Mouse (Mus musculus) adipocyte (in vitro differentiated cells): ENCODE data around the gene Cenpm.
"Not testable (repeated sequence)": the region's sequence is repeated elsewhere in the genome, so short reads cannot be mapped to it uniquely, and the experiment has no call there.

ENCODE experiments used
- DNase-seq: peaks from one replicate; pipeline ENCODE4 v3.0.0-alpha.2; 2016; ENCODE audit warnings: low spot score

The Cenpm gene

DNA sequence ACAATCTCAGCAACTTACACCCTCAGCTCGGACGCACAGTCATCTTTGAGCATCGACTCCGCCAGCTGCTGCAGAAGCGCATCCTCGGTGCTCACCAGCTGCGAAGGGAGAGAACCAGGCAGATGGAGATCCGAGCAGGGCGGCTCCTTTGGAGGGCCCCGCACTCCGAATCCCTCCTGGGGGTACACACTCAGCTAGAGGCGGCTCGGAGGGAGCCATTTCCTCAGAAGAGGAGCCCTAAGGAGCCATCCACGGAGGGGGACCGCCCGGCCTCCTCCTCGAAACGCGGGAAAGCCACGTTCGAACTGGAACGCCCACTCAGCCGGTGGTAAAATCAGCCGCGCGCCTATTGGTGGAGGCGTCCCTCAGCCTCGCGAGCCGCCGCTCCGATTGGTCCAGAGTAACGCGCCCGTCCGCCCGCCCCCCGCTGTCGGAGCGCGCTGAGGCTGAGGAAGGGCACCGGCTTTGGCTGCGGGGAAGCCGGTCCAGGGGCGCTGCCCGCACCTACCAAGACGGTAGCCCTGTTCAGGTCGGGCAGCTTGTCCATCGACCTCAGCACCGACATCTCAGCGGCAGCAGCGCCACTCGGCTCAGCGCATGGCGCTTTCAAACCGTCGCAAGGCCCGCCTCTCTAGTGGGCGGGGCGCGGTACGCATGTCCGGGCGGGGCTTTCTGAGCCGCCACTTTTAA, at the start of gene Cenpm:
Gene Cenpm (minus strand): TSS at position 634 of the 690 bp plus-strand sequence.
- DNase-seq = peak; percentile 84

DNA sequence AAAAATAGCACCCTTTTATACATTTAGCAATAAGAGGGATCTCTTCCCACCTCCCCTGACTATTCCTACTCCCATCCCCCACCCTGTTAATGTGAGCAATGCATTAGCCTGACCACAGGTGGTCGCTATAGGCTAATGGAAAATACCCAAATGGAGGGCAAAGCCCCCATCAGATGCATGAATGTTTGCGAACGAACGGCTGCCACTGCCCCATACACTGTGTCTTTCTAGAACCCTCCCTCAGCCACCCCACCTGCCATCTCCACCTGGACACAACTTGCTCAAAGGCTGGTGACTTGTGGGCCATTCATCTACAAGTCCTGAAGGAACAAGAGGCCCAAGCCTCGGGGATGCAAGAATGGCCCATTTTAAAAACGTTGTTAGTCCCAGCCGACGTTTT, 49.5 kb upstream of the Cenpm start:
- no peak for DNase-seq

DNA sequence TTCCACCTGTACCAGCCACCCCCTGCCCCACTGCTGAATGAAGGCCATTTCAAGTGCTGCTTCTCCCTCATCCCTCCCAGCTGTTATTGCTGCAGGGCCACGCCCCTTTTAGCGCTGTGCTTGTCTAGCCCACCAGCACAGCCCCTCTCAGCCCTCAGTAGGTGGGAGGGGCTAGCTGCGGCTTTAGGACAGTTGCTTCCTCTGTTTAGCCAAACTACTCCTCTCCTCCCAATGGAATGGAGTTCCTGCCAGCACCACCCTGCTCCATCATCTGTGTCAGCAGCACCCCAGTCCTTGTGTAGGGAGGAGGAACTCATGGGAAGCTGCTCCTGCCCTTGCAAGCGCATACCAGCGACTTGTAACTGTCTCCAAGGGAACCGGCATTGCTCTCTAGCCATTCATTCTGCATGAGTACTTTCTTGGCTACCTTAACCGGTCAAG, 48.7 kb upstream of the Cenpm start:
- DNase-seq = no peak

DNA sequence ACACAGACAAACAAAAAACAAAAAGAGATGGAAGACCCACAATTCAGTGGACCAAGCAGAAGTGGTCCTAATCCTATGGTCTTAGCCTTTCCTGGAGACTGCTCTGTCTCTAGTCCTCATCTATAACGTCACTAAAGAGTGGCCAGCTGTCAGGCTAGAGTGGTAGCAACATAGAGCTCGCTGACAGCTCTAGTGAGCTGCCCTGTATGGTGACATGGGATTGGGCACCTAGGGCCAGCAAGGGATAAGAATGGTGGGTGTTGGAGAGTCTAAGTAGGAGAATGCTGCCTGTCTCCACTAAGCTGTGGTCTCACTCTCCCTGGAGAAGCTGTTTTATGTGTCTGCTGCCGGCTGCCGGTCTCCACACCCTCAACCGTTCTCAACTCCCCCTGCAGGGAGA, 48.3 kb upstream of the Cenpm start:
- DNase-seq = no peak

- DNase-seq = no peak
These were observed 45.7 kb upstream of the Cenpm start for GRCm38 (mm10) chr15:82290252-82290651.

DNA sequence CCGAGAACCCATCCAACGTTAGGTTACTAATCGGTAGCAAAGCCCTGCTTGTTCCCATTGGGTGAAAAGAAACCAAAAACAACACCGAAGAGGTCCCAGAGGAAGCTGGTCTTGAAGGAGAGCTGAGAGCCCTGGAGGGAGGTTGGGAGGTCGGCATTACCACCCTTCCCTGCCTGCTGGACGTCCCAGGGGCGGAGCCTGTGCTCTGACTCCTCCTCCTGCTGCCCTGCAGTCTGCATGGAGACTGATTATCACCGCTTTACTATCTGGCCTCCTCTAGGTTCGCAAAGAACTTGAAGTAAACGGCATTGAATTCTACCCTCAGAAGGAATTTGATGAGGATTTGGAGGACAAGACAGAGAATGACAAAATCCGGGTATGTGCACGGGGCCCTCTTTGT, 41.6 kb upstream of the Cenpm start:
- no peak for DNase-seq

- no peak for DNase-seq
These were observed 36.1 kb upstream of the Cenpm start for GRCm38 (mm10) chr15:82280638-82281037.

- no peak for DNase-seq
These were observed 33.0 kb upstream of the Cenpm start for GRCm38 (mm10) chr15:82277591-82277990.

- DNase-seq = no peak
These were observed 30.7 kb upstream of the Cenpm start for GRCm38 (mm10) chr15:82274927-82275901.

GRCm38 (mm10) chr15:82274593-82274926, 30.0 kb upstream of the Cenpm start, which contains the start of gene Sept3:
TSS of gene Sept3 (plus strand) at chr15:82274893.
- DNase-seq = no peak

DNA sequence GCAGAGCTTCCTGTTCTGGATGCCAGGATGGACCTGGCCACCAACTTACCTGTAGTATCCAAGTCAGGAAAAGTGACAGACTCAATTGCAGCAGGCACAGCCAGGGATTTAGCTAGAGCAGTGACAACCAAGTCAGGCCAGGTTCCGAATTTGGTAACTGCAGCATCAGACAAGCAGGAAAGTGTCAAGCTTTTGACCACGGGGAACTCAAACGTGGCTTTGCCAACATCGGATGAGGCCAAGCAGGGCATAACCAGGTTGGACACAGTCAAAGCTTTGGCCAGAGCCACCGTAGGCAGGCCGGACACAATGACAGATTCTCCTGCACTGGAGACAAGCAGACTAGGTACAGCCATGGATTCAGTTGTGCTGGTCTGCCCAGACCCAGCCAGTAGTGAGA, 27.7 kb upstream of the Cenpm start:
- DNase-seq = no peak

GRCm38 (mm10) chr15:82271201-82271600, 26.7 kb upstream of the Cenpm start:
- DNase-seq = peak; percentile 67

- no peak for DNase-seq
These were observed 24.2 kb upstream of the Cenpm start for GRCm38 (mm10) chr15:82268783-82269182.

DNA sequence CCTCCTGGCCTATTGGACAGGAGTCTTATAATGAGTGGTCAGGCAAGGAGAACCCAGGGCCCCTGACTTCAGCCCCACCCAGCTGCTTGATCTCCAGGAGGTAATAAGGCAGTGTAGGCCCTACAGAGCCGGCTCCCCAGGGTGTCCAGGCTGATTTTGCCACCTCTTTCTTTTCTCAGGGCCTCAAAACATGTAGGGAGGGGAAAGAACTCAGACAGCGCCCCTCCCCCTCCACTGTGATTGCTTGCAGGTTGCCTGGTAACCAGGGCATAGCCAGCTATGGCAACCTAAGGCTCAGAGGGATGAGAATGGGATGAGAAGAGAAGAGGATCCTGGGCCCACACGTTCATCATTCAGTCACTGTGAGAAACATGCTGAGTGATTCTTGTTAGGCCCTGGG, 23.6 kb upstream of the Cenpm start:
- DNase-seq = no peak

- no peak for DNase-seq
These were observed 21.8 kb upstream of the Cenpm start for GRCm38 (mm10) chr15:82266356-82266755.

DNA sequence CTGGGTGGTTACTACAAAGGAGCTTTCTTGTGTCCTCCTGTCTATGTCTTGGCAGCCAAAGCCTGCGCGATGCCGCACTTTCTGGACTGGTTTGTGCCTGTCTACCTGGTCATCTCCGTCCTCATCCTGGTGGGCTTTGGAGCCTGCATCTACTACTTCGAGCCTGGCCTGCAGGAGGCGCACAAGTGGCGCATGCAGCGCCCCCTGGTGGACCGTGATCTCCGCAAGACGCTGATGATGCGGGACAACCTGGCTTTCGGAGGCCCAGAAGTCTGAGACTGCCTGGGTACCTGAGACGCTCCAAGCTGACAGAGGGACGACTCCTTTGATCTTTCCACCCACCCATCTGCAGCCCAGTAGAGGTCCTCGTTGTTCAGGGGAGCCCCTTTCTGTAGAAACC, 15.0 kb upstream of the Cenpm start:
- no peak for DNase-seq

DNA sequence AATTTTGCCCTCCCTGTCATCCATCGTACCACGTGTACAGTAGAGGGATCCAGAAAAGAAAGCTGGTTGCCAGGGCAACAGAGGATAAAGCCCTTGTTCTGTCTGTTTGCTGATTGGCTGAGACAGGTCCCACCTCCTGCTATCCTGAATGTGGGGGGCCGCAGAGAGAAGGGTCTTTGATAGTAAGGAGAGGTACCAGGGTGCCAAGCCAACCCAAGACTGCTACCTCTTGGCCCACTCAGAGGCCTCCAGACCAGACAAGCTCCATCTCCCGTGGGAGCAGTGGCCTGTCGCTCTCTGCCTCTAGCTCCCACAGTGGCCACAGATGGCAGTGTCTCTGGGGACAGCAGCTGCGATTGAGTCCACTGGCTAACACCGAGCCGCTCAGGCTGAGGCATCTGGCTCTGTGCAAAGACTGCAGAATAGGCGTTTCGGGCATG, 11.4 kb upstream of the Cenpm start:
- DNase-seq = no peak

DNA sequence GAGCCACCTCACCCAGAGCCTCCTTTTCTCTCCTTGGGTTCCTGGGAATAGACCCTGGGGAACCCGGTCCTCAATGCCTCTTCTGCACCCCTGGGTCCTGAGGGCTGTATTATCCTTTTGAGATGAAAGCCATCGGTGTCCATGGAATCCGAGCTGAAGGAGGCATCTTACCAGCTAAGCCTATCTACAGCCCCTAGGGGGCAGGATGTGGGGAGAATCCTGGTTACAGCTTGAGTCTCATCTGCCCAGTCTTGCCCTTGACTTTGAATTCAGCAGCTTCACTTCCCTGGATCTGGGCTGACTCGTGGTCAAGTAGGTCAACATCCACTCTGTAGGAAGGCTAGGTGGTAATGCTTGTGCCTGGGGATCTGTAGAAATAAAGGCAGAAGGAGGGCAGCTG, 10.7 kb upstream of the Cenpm start:
- DNase-seq = no peak

- no peak for DNase-seq
These were observed 7.5 kb upstream of the Cenpm start, which contains the start of gene 1500009C09Rik for GRCm38 (mm10) chr15:82252097-82252496. TSS of gene 1500009C09Rik (plus strand) at chr15:82252397.

DNA sequence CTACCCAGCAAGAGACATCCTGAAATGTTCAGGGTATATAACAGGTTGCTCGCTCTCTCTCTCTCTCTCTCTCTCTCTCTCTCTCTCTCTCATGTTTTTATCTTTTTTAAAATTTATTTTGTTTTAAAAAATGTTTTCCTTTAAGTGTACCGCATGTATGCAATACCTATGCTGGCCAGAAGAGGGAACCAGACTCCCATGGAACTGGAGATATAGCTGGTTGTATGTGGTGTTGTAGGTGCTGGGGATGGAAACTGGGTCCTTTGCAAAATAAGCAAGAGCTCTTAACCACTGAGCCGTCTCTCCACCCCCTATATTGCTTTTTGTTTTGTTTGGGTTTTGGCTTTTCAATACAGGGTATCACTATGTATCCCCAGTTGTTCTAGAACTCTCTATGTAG, 7.0 kb upstream of the Cenpm start:
- DNase-seq = no peak

DNA sequence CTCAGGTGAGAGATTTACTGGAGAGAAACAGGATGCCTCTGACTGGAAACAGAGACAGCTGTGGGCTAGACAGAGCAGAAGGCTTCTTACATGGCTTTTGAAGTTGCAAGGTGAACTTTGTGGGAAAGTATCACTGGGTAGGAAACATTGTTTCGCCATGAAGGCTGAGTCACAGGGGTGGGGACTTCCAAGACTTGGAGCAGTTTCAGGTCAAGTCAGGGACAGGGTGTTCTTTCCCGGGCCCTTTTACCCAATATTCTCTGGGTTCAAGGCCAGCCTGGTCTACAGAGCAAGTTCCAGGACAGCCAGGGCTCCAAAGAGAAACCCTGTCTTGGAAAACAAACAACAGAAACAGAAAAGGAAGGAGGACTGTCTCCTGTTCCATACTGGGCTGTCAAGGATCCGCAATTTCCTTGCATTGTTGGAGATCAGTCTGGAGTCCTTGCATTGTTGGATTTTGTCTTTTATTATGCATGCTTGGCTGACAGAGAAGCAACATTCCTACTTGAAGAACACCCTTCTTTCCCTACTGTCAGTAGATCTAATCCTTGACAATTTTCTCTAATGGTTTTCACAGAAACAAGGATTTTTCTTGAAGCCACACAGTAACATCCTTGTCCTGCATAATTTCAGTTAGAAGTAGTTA, 2.7 kb upstream of the Cenpm start:
- peak; percentile 43 for DNase-seq

GRCm38 (mm10) chr15:82244805-82245161, 235 bp upstream of the Cenpm start:
- not testable (repeated sequence) for DNase-seq

DNA sequence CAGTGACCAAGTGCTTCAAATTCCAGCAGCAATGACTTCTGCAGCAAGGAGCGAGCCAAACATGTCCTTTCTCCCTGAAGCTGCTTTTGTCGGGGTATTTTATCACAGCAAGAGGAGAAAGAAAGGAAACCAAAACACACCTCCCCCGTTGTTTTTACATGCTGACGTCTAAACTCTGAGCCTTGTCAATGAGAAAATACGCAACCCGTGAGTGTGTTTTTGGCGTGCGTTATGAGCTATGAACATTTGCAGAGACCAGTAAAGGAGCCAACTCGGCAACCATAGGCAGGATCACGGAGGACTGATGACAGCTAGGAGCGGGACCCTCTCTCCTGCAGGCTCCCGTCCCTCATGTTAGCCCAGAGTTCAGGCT, 820 bp downstream of the Cenpm start:
- no peak for DNase-seq
